Mouse (Mus musculus) retina, adult 2 months (tissue): Measurements from ENCODE around the gene Bckdk.

ENCODE experiments used
- DNase-seq: peaks from one replicate; pipeline ENCODE4 v3.0.0-alpha.2; 2012; ENCODE audit warnings: low read depth, low spot score

Bckdk gene

GRCm38 (mm10) chr7:127903971-127904796 is at the start of gene Bckdk:
Gene Bckdk (plus strand): TSS chr7:127904082.
- peak; percentile 50 for DNase-seq

DNA sequence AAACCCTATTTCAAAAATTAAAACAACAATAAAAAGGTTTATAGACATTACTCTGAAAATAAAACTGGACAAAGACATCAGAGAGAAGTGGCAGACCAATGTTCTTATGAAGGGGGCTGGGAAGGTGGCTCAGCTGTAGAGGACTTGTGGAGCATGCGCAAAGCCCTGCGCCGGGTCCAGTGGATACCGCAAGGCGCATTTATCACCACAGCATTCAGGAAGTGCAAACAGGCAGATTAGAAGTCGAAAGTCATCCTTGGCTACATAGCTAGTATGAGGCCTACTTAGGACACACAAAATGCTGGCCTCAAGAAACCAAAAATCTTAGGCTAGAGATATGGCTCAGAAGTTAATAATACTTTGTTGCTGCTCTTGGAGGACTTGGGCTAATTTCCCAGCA is 45.6 kb upstream of the Bckdk start:
- no peak for DNase-seq

- DNase-seq = no peak
Observed at GRCm38 (mm10) chr7:127866434-127866833, 37.4 kb upstream of the Bckdk start.

DNA sequence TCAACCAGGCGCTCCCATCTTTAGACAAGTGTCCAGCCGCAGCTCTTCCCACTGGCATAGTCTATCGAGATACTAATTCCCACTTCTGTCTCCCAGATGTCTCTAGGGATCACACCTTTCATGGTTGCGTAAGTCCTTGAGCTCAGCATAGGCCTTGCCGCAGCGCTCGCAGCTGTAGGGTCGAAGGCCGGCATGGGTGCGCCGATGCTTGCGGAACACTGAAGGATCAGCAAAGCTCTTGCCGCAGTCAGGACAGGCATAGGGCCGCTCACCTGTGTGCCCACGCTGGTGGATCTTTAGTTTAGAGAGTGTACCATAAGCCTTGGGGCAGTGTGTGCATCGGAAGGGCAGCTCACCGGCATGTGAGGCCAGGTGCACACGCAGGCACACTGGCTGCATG is 36.2 kb upstream of the Bckdk start:
- no peak for DNase-seq

DNA sequence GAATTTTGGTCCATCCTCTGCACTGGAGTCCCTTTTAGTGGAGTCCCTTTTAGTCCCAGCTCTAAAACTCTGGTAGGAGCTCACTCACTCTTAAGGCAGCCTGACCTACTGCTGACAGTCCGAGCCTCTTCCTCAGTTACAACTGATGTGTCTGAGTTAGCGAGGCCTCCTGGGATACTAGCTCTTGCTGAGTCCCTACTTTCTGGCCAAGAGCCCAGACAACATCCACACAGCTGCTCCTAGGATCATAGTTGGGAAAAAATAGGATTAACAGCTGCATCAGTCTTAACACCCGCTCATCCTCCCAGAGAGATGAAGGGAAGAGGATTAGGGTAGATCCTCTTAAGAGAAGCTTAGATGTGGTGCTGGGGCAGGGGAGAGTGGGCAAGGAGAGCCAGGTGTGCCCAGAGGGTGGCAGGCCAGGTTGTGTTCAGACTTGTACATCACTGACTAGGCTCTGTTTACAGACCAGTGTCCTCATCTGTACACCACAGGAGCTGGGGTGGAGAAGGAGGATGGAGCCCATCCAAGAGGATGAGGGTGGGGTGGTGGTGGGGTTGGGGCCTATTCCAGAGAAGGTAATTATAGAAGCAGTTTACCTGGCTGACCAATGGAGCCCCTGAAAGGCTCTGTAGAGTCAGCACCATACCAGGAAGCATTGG is 34.6 kb upstream of the Bckdk start:
- DNase-seq = peak; percentile 77

- DNase-seq = no peak
Observed at GRCm38 (mm10) chr7:127870136-127870821, 33.6 kb upstream of the Bckdk start.

DNA sequence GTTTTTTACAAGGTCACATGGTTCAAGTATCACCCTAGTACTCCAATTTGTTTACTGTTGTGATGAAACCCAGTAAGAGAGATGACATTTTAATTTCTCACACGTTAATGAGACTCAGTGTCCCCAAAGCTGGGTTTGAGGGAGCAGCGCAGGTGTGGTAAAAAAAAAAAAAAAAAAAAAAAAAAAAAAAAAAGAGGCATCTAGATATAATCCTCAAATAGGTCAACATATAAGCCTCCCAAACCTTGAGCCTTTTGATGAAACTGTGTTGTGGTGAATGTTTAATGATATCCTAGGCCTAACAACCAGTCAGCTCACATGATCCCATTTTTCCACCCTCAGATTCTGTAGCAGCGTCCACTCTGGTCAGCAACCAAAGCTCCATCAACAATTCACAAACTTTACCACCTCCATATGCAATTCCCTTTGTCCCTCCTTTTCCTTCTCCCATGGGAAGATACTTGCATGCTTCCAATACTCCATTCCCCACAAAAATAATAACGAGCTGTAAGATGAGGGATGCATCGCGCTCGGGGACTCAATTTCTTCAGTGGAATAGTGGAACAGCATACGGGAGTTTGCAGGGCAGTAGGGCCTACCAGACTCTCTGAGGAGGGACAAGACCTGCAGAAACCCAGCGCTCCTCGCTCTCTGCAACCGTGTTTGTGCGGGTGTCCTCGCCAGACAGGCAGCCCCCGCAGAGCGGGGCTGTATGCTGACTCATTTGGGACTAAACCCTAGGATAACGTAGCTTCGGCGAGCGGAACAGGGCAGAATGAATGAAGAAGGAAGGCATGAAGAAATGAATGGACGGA is 28.9 kb upstream of the Bckdk start:
- no peak for DNase-seq

DNA sequence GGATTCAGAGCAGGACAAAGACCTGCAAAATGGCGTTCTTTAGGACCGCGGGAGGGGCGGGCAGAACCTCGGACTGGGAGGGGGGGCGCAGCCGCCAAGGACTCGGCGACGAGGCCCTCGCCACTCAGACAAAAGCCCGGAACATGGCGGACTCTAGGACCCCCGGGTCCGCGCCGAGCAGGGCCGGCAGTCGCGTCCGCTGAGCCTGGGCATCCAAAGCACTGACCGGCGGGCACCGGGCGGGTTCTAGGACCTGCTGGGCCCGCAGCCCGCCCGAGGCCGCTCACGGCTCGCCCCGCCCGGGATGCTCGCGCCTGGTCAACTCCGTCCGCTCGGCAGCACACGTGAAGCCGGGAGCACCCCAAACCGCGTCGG is 28.3 kb upstream of the Bckdk start:
- DNase-seq = peak; percentile 64

DNA sequence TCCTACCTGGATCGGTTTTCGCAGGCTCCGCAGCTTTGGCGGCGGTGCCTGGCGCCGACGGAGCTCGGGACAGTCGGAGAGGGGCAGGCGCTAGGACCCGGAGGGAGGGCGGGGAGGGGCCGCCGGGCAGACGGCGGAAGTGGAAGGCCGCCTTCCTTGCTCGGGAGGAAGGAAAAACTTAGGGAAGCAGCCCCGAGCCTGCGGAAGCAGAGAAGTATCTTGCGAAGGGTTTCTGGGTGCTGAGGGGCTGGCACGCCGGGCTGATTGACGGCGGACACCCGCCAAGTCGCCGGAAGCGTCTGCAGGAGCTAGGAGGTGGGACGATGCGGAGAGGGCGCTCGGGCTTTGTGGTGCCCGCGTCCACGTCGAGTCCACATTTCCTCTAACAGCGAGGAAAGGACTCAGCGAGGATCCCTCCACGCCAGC is 27.8 kb upstream of the Bckdk start, which contains the start of gene Zfp646:
Zfp646 (plus strand) TSS at position 181 of the 426 bp plus-strand sequence.
- DNase-seq = peak; percentile 69

DNA sequence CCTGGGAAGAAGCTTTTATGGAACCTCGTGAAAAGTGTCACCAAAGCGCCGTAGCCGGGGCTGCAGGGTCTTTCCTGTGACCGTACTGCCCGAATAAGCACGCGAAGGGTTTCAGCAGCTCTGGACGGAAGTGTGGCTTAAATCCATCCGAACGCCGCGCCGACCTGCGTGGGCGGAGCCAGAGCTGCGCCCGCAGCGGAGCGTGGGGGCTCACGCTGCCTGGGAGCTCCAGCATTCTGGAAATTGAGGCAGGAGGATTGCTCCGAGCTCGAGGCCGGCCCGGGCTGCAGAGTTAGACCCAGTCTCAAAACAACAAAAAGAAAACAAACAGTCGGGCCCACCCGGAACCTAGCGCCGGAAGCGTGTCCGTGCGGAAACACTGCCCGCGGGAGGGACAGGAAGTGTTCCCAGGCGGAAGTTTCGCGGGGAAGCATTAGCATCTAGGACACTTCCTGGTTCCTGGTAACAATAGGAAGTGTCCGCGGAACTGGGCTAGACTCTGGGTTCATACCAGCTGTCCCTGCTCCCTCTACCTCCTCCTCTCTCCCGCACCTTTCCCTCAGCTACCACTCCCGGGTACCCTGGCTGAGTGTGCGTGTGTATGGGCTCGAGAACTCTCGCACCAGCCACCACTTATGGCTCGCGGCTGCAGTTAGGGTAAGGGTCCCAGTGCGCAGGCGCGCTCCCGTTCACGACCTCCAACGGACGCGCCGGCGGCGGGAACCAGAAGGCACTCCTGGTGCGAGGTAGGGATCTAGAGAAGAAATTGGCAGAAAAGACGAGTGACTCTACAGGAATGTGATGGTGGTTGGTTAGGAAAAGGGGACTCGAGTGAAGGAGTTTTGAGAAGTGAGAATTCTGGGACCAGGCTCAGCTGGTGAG is 27.2 kb upstream of the Bckdk start, which contains the start of gene Zfp668:
Zfp668 (minus strand) TSS at position 362 of the 882 bp plus-strand sequence.
- peak; percentile 92 for DNase-seq

DNA sequence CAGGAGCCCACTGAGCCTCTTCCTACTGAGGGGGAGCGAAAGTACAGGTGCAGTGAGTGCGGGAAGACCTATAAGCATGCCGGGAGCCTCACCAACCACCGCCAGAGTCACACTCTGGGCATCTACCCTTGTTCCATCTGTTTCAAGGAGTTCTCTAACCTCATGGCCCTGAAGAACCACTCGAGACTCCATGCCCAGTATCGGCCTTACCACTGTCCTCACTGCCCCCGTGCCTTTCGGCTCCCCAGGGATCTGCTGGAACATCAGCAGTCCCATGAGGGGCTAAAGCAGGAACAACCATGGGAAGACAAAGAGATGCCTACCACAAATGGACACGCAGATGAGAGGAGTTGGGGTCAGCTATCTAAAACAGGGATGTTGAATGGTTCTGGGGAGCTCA is 24.6 kb upstream of the Bckdk start:
- DNase-seq = no peak

DNA sequence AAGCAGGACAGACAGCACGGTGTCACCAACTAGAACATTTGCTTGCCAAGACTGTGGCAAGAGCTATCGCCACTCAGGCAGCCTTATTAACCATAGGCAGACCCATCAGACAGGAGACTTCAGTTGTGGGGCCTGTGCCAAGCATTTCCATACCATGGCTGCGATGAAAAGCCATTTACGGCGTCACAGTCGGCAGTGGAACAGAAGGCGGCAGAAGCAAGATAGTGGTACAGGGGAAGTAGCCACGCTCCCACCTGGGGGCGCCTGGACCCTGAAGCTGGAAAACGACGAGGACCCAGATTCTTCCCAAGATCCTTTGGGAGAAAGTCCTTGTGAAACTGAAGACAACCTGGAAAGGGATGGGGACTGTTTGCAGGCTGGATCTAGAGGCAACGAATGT is 23.5 kb upstream of the Bckdk start:
- no peak for DNase-seq

- DNase-seq = no peak
Observed at GRCm38 (mm10) chr7:127885951-127886350, 17.9 kb upstream of the Bckdk start.

- DNase-seq = no peak
Observed at GRCm38 (mm10) chr7:127886551-127886950, 17.3 kb upstream of the Bckdk start.

GRCm38 (mm10) chr7:127887191-127887590 is 16.7 kb upstream of the Bckdk start:
- no peak for DNase-seq

DNA sequence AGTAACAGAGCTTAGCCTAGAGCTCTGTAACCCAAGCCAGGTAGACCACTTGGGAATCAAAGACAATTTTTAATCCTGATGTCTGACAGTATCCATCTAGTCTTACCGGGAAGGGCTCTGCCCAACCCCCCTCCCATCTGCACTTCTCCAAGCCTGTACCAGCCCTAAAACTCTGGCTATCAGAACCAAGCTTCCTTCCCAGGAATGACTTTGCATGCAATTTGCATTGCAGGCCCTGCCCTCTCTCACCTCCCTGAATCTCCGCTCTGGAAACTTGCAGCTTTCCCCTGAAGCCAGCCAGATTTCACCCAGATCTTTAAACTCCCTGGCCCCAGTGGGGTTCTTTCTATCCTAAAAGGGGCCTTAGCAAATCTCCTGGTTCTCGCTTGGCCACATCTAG is 16.1 kb upstream of the Bckdk start:
- DNase-seq = no peak

GRCm38 (mm10) chr7:127888821-127889220 is 15.1 kb upstream of the Bckdk start:
- no peak for DNase-seq

GRCm38 (mm10) chr7:127890798-127891197 is 13.1 kb upstream of the Bckdk start, which contains the start of gene Prss53:
Gene Prss53 (minus strand): TSS chr7:127890970.
- DNase-seq = no peak

GRCm38 (mm10) chr7:127894480-127894879 is 9.4 kb upstream of the Bckdk start:
- no peak for DNase-seq

DNA sequence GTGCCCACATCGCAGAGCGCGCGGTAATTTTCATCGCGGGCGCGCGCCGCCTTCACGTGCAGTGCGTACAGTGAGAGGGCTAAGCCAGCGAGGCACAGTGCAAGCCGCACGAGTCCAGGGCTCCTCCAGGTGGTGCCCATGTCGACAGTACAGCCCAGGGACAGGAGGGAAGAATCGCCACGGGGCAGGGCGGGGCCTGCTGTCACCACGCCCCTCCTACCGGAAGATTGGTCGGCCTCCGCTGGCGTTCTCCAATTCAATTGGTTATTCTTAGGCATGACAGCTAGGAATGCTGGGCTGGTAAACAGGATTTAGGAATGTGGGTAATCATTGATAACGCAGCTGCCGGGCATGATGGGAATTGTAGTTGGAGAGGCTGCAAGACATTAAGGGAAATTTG is 8.4 kb upstream of the Bckdk start, which contains the start of the genes Gm21974 and Vkorc1:
Gm21974 (minus strand) TSS at position 13 of the 400 bp plus-strand sequence.
Vkorc1 (minus strand) TSS at position 176 of the 400 bp plus-strand sequence.
- peak; percentile 88 for DNase-seq
